Mouse (Mus musculus): Measurements from ENCODE around the gene Stard9.

GRCm38 (mm10) chr2:120599506-120599905 is 29.4 kb upstream of the Stard9 start:
- TF ChIP-seq CTCF (conservative IDR thresholded peaks at IDR 0.05; ENCODE audit: low read length) (no peak), POU5F1 (IDR thresholded peaks at IDR 0.05; ENCODE audit: borderline replicate concordance, low read length) (no peak)
